Comparison of ENCODE assay signal across 18 mouse cellular contexts in genomic region chr3:116412954-116413724, GRCm38 (mm10). TPM values are rescaled to one million over a fixed set of nuclear protein-coding genes. Genes with fewer than 3 reads are reported as not detected.
DNase-seq lines count a peak whose midpoint lies in the region; ATAC-seq and TF ChIP-seq lines count a peak whose summit lies in the region.
"Had no signal": no experiment of that assay in that cellular context is flagged by ENCODE, and none has a peak within 500 bp of the region (broad histone marks: within the 10 kb centered on the region; RNA-seq: fewer than 3 reads in every experiment).

No protein-coding gene starts in this region.

- H3K9me3 ChIP-seq in stomach, postnatal 0 days (ENCODE audit: control insufficient read depth, low read length): no peaks in the 10 kb centered on the region
- H3K9me3 ChIP-seq: embryonic facial prominence, embryonic 10.5 days; forebrain, embryonic 15.5 days; G1E; hindbrain, embryonic 13.5 days; intestine, embryonic 15.5 days had no signal

- 76% methylated on average over 4 of the region's 4 CpGs for WGBS in stomach, postnatal 0 days

- no peak for TF ChIP-seq CTCF in stomach, postnatal 0 days (IDR thresholded peaks at IDR 0.05; ENCODE audit: low read depth)

- H3K4me1 ChIP-seq in stomach, postnatal 0 days (replicated peaks; ENCODE audit: control insufficient read depth, insufficient read depth): peaks cover 4% of the 10 kb centered on the region

- H3K27ac ChIP-seq in stomach, postnatal 0 days (replicated peaks): 0 out of 2 replicates have a peak overlapping the region, but pooled peaks have one; percentile 1
- H3K27ac ChIP-seq: embryonic facial prominence, embryonic 10.5 days; forebrain, embryonic 15.5 days; hindbrain, embryonic 13.5 days; intestine, embryonic 15.5 days had no signal

- no peak for TF ChIP-seq EP300 in stomach, postnatal 0 days (optimal IDR thresholded peaks at IDR 0.05)

- no peaks in the 10 kb centered on the region for H3K36me3 ChIP-seq in stomach, postnatal 0 days (ENCODE audit: control insufficient read depth, insufficient read depth, low read length)
- H3K36me3 ChIP-seq: intestine, embryonic 15.5 days had no signal

- H3K27me3 ChIP-seq in stomach, postnatal 0 days (ENCODE audit: control insufficient read depth, insufficient read depth, low read length): no peaks in the 10 kb centered on the region
- H3K27me3 ChIP-seq: forebrain, embryonic 15.5 days; hindbrain, embryonic 13.5 days; intestine, embryonic 15.5 days had no signal

- H3K4me2 ChIP-seq in stomach, postnatal 0 days (replicated peaks; ENCODE audit: low read depth): no peak overlapping the region
- H3K4me2 ChIP-seq: forebrain, embryonic 15.5 days; hindbrain, embryonic 13.5 days; intestine, embryonic 15.5 days had no signal

- no peak overlapping the region for H3K4me3 ChIP-seq in stomach, postnatal 0 days (ENCODE audit: low read depth, low read length)
- H3K4me3 ChIP-seq: embryonic facial prominence, embryonic 10.5 days; forebrain, embryonic 15.5 days; hindbrain, embryonic 13.5 days; intestine, embryonic 15.5 days had no signal

- peak; percentile 62 for ATAC-seq in common myeloid progenitor, adult 5-6 weeks (replicated peaks; ENCODE audit: low read depth, poor library complexity, severe bottlenecking)
- ATAC-seq in stomach, postnatal 0 days (ENCODE audit: low FRiP score, low TSS enrichment): no peak
- ATAC-seq: activated CD4-positive, CD25-positive, alpha-beta regulatory T cell, adult 4 months; forebrain, embryonic 15.5 days; intestine, embryonic 15.5 days had no signal

- no peak overlapping the region for H3K9ac ChIP-seq in stomach, postnatal 0 days (ENCODE audit: low read length)
- H3K9ac ChIP-seq: forebrain, embryonic 15.5 days; hindbrain, embryonic 13.5 days; intestine, embryonic 15.5 days had no signal

- DNase-seq in heart, adult 11 months: peak; percentile 49
- no peak for DNase-seq in heart, postnatal 4 days
- DNase-seq in A20 (ENCODE audit: low read depth, low spot score): peak; percentile 16
- DNase-seq in stomach, postnatal 0 days (ENCODE audit: low spot score): no peak
- no peak for DNase-seq in retina, embryonic 14.5 days (ENCODE audit: low spot score)
- no peak for DNase-seq in gastrocnemius, postnatal 25 days
- DNase-seq: adrenal gland, postnatal 25 days; cerebellum, adult 18-20 months; cerebellum, adult 9-11 months; cerebellum, postnatal 36 days; heart, postnatal 10 days had no signal

RNA-seq across cellular contexts. Expression of gene Cdc14a, which starts 10.7 kb away (rescaled TPM):
- 1 to 10 TPM; 5.3 to 5.8 TPM for total RNA-seq in heart, postnatal 4 days (2021)
- 21.9 and 34.1 TPM in 2 replicates for total RNA-seq in common myeloid progenitor, adult 5-6 weeks (2017)
- polyA plus RNA-seq in stomach, postnatal 0 days (2015; fragmentation: Nextera tagmentation; extraction: Ambion mirVana): 4.6 TPM in 2 replicates
- 10 to 100 TPM; 20.8 to 30.2 TPM for total RNA-seq in gastrocnemius, postnatal 25 days (2021)

Comparison
In these comparisons a context has a peak if more than half of its experiments do, and no peak if none do; other contexts are left out.
1. DNase-seq: peak in heart, adult 11 months (single experiment) and A20 (single experiment); none in heart, postnatal 4 days (single experiment), stomach, postnatal 0 days (single experiment), retina, embryonic 14.5 days (single experiment) and gastrocnemius, postnatal 25 days (single experiment).